Mouse (Mus musculus) heart, adult 2 months (tissue): ENCODE data around the gene Tspan14.

ENCODE experiments used
- CTCF ChIP-seq: fragments of 200-600 bp; IDR thresholded peaks from 2 replicates; pipeline ENCODE4 v1.8.1; 2022; ENCODE audit warnings: antibody characterized with exemption, mild to moderate bottlenecking, moderate library complexity
- EP300 ChIP-seq: fragments of 200-500 bp; IDR thresholded peaks from 2 replicates; pipeline ENCODE4 v1.6.1; 2011; ENCODE audit warnings: low read depth, low read length, control low read depth; ENCODE audit not compliant: insufficient read depth

GRCm38 (mm10) chr14:40955596-40956251, 10.9 kb downstream of the Tspan14 start:
- TF ChIP-seq CTCF (no peak), EP300 (no peak)
